ENCODE assay signal across 24 mouse cellular contexts in the genomic region with DNA sequence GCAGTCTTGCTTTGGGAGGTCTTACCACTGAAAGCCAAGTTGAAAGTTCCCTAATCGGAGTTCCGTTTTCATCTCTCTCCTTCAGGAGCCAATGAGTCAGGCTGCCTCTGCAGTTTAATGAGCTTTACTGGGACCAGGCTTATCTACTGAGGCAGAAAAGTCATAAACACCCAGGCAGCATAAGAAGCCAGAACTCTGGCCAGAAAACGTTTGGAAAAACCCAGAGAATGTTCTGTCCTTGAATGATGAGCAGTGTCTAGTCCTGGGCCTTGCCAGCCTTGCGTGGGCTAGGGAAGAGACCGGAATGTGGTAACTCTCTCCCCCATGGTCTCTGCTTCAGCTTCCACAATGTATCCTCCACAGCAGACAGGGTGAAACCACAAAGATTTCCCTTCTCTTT. TPM values are rescaled to one million over a fixed set of nuclear protein-coding genes. Genes with fewer than 3 reads are reported as not detected.
A peak's percentile ranks its signal among the peaks of the same experiment; 100 is the strongest.
DNase-seq lines count a peak whose midpoint lies in the region; ATAC-seq lines count a peak whose summit lies in the region.
"Had no signal": no experiment of that assay in that cellular context is flagged by ENCODE, and none has a peak within 500 bp of the region (broad histone marks: within the 10 kb centered on the region; RNA-seq: fewer than 3 reads in every experiment).

No protein-coding gene starts in this region.

- H3K36me3 ChIP-seq in intestine, embryonic 16.5 days (ENCODE audit: control insufficient read depth, insufficient read depth, low read length), result peaks cover 31% of the 10 kb centered on the region

- H3K4me1 ChIP-seq in intestine, embryonic 16.5 days (ENCODE audit: control insufficient read depth, insufficient read depth, low read length), result no peaks in the 10 kb centered on the region
- H3K4me1 ChIP-seq: forebrain, embryonic 12.5 days; forebrain, embryonic 15.5 days; heart, embryonic 10.5 days; heart, embryonic 13.5 days; hindbrain, embryonic 12.5 days; hindbrain, embryonic 15.5 days had no signal

- peak; percentile 27 for DNase-seq in adrenal gland, adult 2 months
- no peak for DNase-seq in adrenal gland, adult 18-20 months (ENCODE audit: low spot score in 2 of 2)
- peak; percentile 29 for DNase-seq in ovary, adult 18-20 months (ENCODE audit: low spot score)
- DNase-seq in ovary, postnatal 36 days (ENCODE audit: low spot score), result no peak
- peak; percentile 56 for DNase-seq in Muller cell, postnatal 12 days (ENCODE audit: inconsistent ontology term)
- no peak for DNase-seq in kidney, adult 8-10 months
- DNase-seq: adrenal gland, adult 8-10 months; cerebellum, adult 11-12 months; cerebellum, adult 8-10 months; cerebellum, postnatal 10 days; cerebellum, postnatal 36 days; embryo, embryonic 11 days; gastrocnemius, postnatal 10 days; gastrocnemius, postnatal 36 days; heart, adult 2 months; kidney, adult 11 months had no signal

- H3K9ac ChIP-seq in intestine, embryonic 16.5 days (ENCODE audit: low read depth, low read length), result no peak overlapping the region
- H3K9ac ChIP-seq: forebrain, embryonic 12.5 days; forebrain, embryonic 15.5 days; heart, embryonic 13.5 days; hindbrain, embryonic 12.5 days; hindbrain, embryonic 15.5 days had no signal

- 0 out of 2 replicates have a peak, but pooled peaks have one; percentile 24 for ATAC-seq in erythroblast, adult 5-6 weeks (replicated peaks; ENCODE audit: low FRiP score, poor library complexity, severe bottlenecking)
- ATAC-seq in intestine, embryonic 16.5 days, result no peak
- ATAC-seq: forebrain, embryonic 15.5 days had no signal

- H3K27me3 ChIP-seq in intestine, embryonic 16.5 days (replicated peaks; ENCODE audit: control insufficient read depth, insufficient read depth, low read length), result no peaks in the 10 kb centered on the region
- H3K27me3 ChIP-seq: forebrain, embryonic 12.5 days; heart, embryonic 13.5 days; hindbrain, embryonic 12.5 days; hindbrain, embryonic 15.5 days had no signal

- H3K4me3 ChIP-seq in intestine, embryonic 16.5 days (ENCODE audit: low read length), result no peak overlapping the region
- H3K4me3 ChIP-seq: forebrain, embryonic 12.5 days; forebrain, embryonic 15.5 days; heart, adult 2 months; heart, embryonic 10.5 days; heart, embryonic 13.5 days; hindbrain, embryonic 12.5 days; hindbrain, embryonic 15.5 days had no signal

- H3K27ac ChIP-seq in intestine, embryonic 16.5 days (ENCODE audit: low read length), result no peak overlapping the region
- H3K27ac ChIP-seq: forebrain, embryonic 12.5 days; forebrain, embryonic 15.5 days; heart, adult 2 months; heart, embryonic 10.5 days; heart, embryonic 13.5 days; hindbrain, embryonic 12.5 days; hindbrain, embryonic 15.5 days had no signal

- H3K4me2 ChIP-seq in intestine, embryonic 16.5 days (ENCODE audit: low read depth, low read length), result no peak overlapping the region
- H3K4me2 ChIP-seq: forebrain, embryonic 12.5 days; forebrain, embryonic 15.5 days; heart, embryonic 13.5 days; hindbrain, embryonic 12.5 days; hindbrain, embryonic 15.5 days had no signal

- 71% methylated on average over 5 of the region's 5 CpGs for WGBS in intestine, embryonic 16.5 days

- no peaks in the 10 kb centered on the region for H3K9me3 ChIP-seq in intestine, embryonic 16.5 days (ENCODE audit: control insufficient read depth, low read length)
- H3K9me3 ChIP-seq: forebrain, embryonic 15.5 days; hindbrain, embryonic 12.5 days; hindbrain, embryonic 15.5 days had no signal

RNA-seq across cellular contexts. Expression of gene Pmm2, which starts 52.4 kb away (rescaled TPM):
- 10 to 100 TPM; 48.1 to 53.8 TPM for total RNA-seq in adrenal gland, adult 2 months (2021)
- polyA plus RNA-seq in adrenal gland, adult 2 months (2012; rRNA removed), result 54.1 and 75.1 TPM in 2 replicates
- 10 to 100 TPM; 57.0 to 57.3 TPM for total RNA-seq in adrenal gland, adult 18-20 months (2021)
- 27.2 and 40.7 TPM in 2 replicates for total RNA-seq in erythroblast, adult 5-6 weeks (2015; ENCODE audit: low replicate concordance)
- total RNA-seq in erythroblast, adult 5-6 weeks (2017; ENCODE audit: low replicate concordance), result 52.6 and 60.8 TPM in 2 replicates
- polyA plus RNA-seq in intestine, embryonic 16.5 days (2015; fragmentation: Nextera tagmentation; extraction: Ambion mirVana), result 126 and 128 TPM in 2 replicates

RNA-seq across cellular contexts. Expression of gene Tmem186, which starts 52.5 kb away (rescaled TPM):
- 10 to 100 TPM; 15.3 to 22.1 TPM for total RNA-seq in adrenal gland, adult 2 months (2021)
- 15.6 and 16.2 TPM in 2 replicates for polyA plus RNA-seq in adrenal gland, adult 2 months (2012; rRNA removed)
- total RNA-seq in adrenal gland, adult 18-20 months (2021), result 10 to 100 TPM; 16.5 to 20.2 TPM
- 4.2 and 6.7 TPM in 2 replicates for total RNA-seq in erythroblast, adult 5-6 weeks (2015; ENCODE audit: low replicate concordance)
- total RNA-seq in erythroblast, adult 5-6 weeks (2017; ENCODE audit: low replicate concordance), result 1.8 and 5.6 TPM in 2 replicates
- 23.9 and 24.2 TPM in 2 replicates for polyA plus RNA-seq in intestine, embryonic 16.5 days (2015; fragmentation: Nextera tagmentation; extraction: Ambion mirVana)

Comparison
In these comparisons a context has a peak if more than half of its experiments do, and no peak if none do; other contexts are left out.
1. DNase-seq: peak in adrenal gland, adult 2 months (single experiment), ovary, adult 18-20 months (single experiment) and Muller cell, postnatal 12 days (single experiment); none in adrenal gland, adult 18-20 months (0 of 2), ovary, postnatal 36 days (single experiment) and kidney, adult 8-10 months (0 of 2).